Mouse (Mus musculus): ENCODE data around the gene Olfr642. TPM values are rescaled to one million over a fixed set of nuclear protein-coding genes. Genes with fewer than 3 reads are reported as not detected.

Olfr642 gene
- total RNA-seq (2021), result not detected
- long read RNA-seq, experiment 1, result 0 reads
- long read RNA-seq, experiment 2, result 0 reads

DNA sequence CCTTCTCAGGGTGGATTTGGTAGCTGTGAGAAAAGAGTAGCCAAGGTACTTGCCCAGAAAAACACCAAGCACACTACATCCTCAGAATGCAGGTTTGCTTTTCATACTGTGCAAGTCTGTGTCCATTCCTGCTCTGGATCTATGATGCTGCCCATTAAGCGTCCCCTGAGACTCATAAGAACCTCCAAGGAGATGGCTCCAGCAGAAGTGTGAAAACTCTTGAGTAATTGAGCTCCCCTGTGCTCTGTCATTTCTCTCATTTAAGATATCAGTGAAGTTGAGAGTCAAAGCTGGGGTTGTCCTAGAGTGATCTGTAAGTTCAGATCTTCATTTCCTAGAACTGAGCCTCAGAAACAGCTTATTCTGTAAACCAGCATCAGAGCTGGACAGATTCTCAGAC is at the start of gene Olfr642:
Gene Olfr642 (minus strand): TSS at position 101 of the 400 bp plus-strand sequence.
- no peak for DNase-seq (ENCODE audit: low spot score in 2 of 2)

DNA sequence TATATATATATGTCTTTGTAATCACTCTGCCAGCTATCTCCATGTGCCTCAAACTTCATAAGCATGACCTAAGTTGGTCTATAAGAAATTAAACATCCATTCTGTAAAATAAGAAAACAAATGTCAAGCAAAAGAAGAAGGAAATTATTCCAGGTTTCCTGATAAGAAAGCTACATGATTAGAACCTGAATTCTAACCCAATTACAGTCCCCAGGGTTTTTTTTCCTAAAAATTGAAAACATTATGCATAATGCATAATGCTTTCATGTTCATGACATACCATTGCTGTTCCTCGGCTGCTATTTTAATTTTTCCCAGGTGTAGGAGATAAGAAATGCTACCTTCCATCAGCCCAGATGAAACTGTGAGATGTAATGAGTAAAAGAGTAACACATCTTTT is 32.9 kb upstream of the Olfr642 start, which contains the start of gene Olfr645:
Gene Olfr645 (minus strand): TSS at position 101 of the 400 bp plus-strand sequence.
- no peak for DNase-seq (ENCODE audit: low spot score in 2 of 2)

DNA sequence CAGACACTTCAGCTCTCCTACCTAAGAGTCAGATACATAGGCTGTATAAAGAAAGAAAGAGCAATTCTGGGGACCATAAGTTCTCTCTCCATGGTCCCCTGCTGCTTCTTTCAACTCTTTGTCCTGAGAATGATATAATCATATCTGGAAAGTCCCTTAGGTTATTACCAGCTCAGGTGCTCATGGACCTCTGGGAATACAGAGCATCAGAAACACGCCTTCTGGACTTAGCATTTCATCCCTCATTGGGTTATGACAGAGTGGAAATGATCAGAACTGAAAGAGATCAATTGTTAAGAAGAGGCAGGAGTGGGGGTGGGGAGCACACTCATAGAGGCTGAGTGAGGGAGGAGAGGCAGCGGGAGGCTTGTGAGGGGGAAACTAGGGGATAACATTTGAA is 19.3 kb upstream of the Olfr642 start, which contains the start of gene Olfr644:
Gene Olfr644 (minus strand): TSS at position 101 of the 400 bp plus-strand sequence.
- DNase-seq (ENCODE audit: low spot score in 2 of 2), result no peak

GRCm38 (mm10) chr7:104061345-104061744 is 8.9 kb upstream of the Olfr642 start, which contains the start of gene 4930516K23Rik:
Gene 4930516K23Rik (minus strand): TSS chr7:104061445.
- DNase-seq (ENCODE audit: low spot score in 2 of 2), result no peak

- no peak for DNase-seq (ENCODE audit: low spot score in 2 of 2)
Observed at GRCm38 (mm10) chr7:104059215-104059614, 6.7 kb upstream of the Olfr642 start.

- no peak for DNase-seq (ENCODE audit: low spot score in 2 of 2)
Observed at GRCm38 (mm10) chr7:104050745-104051144, 1.7 kb downstream of the Olfr642 start.

DNA sequence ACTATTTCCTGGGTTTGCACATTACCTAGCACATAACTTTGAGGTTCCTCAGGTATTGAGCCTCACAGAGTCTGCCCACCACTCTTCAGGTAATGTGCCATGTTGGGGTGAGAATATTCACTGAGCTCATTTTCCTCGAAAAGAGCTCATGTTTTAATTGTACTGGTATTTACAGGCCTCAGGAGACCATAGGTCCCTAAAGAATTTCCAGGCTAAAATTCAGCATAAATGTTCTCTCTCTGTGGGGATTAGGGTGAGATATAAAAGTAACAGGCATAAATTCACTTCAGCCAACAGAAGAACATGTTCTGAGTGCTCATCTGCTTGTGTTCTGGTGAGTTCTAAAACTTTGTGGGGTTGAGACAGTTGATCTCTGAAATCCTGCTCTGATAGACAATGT is 17.3 kb downstream of the Olfr642 start, which contains the start of gene Olfr641:
Gene Olfr641 (plus strand): TSS at position 301 of the 400 bp plus-strand sequence.
- no peak for DNase-seq (ENCODE audit: low spot score in 2 of 2)

DNA sequence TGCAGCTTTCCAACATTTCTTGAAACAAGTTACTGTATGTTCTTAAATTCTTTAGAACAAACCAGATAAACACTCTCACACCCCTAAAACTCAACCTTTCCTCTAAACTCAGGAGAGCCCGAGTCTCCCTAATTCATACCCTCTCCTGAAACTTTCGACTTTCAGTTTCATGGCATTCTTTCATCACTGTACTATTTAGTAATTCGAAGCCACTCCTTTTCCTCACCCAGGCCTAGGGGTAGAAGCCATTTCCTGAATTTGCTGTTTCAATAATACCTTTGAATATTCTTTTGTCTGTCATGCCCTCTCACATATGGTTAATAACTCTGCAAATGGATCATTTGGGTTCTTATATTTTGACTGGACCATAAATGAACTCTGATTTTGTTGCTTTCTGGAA is 25.5 kb downstream of the Olfr642 start:
- DNase-seq (ENCODE audit: low spot score in 2 of 2), result no peak

DNA sequence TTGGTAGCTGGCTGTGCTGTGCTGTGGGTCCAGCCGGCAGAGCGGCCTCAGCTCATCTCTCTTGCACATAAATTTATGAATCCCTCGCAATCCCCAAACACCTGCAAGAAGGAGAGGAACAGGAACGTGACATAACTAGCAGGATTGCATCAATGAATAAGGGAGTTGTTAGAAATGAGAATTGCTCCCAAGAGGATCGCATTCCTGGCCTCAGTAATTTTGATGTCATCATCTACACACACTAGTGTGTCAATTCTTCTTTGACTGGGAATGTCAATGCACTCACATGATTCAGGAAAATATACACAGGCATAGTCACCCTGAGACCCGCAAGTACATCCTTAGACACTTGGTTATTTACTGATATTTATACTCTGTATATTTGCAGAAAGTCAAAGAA is 27.0 kb downstream of the Olfr642 start, which contains the start of gene Olfr640:
Gene Olfr640 (minus strand): TSS at position 101 of the 400 bp plus-strand sequence.
- DNase-seq (ENCODE audit: low spot score in 2 of 2), result no peak

- DNase-seq (ENCODE audit: low spot score in 2 of 2), result no peak
Observed at GRCm38 (mm10) chr7:104021651-104022050, 30.8 kb downstream of the Olfr642 start.

GRCm38 (mm10) chr7:104018953-104019352 is 33.5 kb downstream of the Olfr642 start:
- DNase-seq (ENCODE audit: low spot score in 2 of 2), result no peak

DNA sequence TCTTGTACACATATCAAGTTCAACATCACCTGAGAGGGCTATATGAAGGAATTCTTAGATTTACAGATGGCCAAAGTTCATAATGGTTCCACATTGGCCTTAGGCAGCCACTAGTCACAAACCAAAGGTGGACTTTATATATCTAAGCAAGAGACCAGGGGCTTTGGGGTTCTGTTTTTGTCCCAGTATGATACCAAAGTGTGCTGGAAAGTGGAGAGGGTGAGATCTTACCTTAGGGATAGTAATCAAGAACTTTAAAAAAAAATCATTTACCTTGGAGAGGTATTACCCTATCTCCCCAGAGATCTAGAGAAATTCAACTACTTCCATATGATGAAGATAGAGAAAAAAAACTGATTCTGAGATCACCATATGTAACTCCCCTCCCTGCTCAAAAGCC is 35.3 kb downstream of the Olfr642 start, which contains the start of gene Olfr639:
Gene Olfr639 (minus strand): TSS at position 101 of the 400 bp plus-strand sequence.
- DNase-seq (ENCODE audit: low spot score in 2 of 2), result no peak

- DNase-seq (ENCODE audit: low spot score in 2 of 2), result no peak
Observed at GRCm38 (mm10) chr7:103999124-103999523, 53.3 kb downstream of the Olfr642 start.

- no peak for DNase-seq (ENCODE audit: low spot score in 2 of 2)
Observed at GRCm38 (mm10) chr7:103998446-103998845, 54.0 kb downstream of the Olfr642 start, which contains the start of gene Olfr638. Gene Olfr638 (plus strand): TSS chr7:103998746.

Other genes starting within 250 kb of the Olfr642 start
- gene Hbb-bt, start 238.7 kb downstream of the Olfr642 start, total RNA-seq (2021), result 10 to 100 TPM; 62.8 to 81.8 TPM
- gene Hbb-bs, start 224.6 kb downstream of the Olfr642 start, total RNA-seq (2021), result 100 to 1,000 TPM; 289 to 541 TPM
- gene Hbb-bh2, start 212.1 kb downstream of the Olfr642 start, total RNA-seq (2021), result not detected
- not detected for gene Hbb-bh1, start 209.5 kb downstream of the Olfr642 start, total RNA-seq (2021)
- gene Hbb-y, start 199.4 kb downstream of the Olfr642 start, total RNA-seq (2021), result not detected
- gene Olfr66, start 166.4 kb downstream of the Olfr642 start, total RNA-seq (2021), result not detected
- not detected for gene Olfr64, start 158.2 kb downstream of the Olfr642 start, total RNA-seq (2021)
- gene Olfr65, start 149.2 kb downstream of the Olfr642 start, total RNA-seq (2021), result not detected
- not detected for gene Olfr631, start 123.8 kb downstream of the Olfr642 start, total RNA-seq (2021)
- not detected for gene Olfr632, start 118.3 kb downstream of the Olfr642 start, total RNA-seq (2021)
- gene Olfr633, start 108.2 kb downstream of the Olfr642 start, total RNA-seq (2021), result not detected
- under 1 TPM in 1 of 2 experiments, not detected in 1; 0.03 TPM for gene Olfr635, start 81.5 kb downstream of the Olfr642 start, total RNA-seq (2021)
- gene Olfr638, start 53.9 kb downstream of the Olfr642 start, total RNA-seq (2021), result not detected
- gene Olfr639, start 35.4 kb downstream of the Olfr642 start, total RNA-seq (2021), result under 1 TPM; 0.03 to 0.05 TPM
- not detected for gene Olfr640, start 27.1 kb downstream of the Olfr642 start, total RNA-seq (2021)
- not detected for gene Olfr641, start 17.2 kb downstream of the Olfr642 start, total RNA-seq (2021)
- not detected for gene 4930516K23Rik, start 8.8 kb upstream of the Olfr642 start, total RNA-seq (2021)
- gene Olfr644, start 19.2 kb upstream of the Olfr642 start, total RNA-seq (2021), result not detected
- gene Olfr645, start 32.8 kb upstream of the Olfr642 start, total RNA-seq (2021), result not detected
- gene Olfr646, start 52.2 kb upstream of the Olfr642 start, total RNA-seq (2021), result not detected
- gene Ubqln5, start 77.2 kb upstream of the Olfr642 start, total RNA-seq (2021), result not detected
- not detected for gene Olfr643, start 84.7 kb upstream of the Olfr642 start, total RNA-seq (2021)
- not detected for gene Ubqln3, start 90.6 kb upstream of the Olfr642 start, total RNA-seq (2021)
- gene Ubqlnl, start 97.9 kb upstream of the Olfr642 start, total RNA-seq (2021), result not detected
- not detected for gene Olfm5, start 112.2 kb upstream of the Olfr642 start, total RNA-seq (2021)
- gene Olfr648, start 130.7 kb upstream of the Olfr642 start, total RNA-seq (2021), result not detected
- not detected for gene Olfr649, start 143.3 kb upstream of the Olfr642 start, total RNA-seq (2021)
- gene Trim6, start 166.1 kb upstream of the Olfr642 start, total RNA-seq (2021), result 1 to 10 TPM in 1 of 2 experiments, under 1 TPM in 1; 0.57 to 1.3 TPM
- 1 to 10 TPM; 1.8 to 2.0 TPM for gene Trim34a, start 191.8 kb upstream of the Olfr642 start, total RNA-seq (2021)
- 1 to 10 TPM in 1 of 2 experiments, under 1 TPM in 1; 0.98 to 1.5 TPM for gene Trim5, start 235.4 kb upstream of the Olfr642 start, total RNA-seq (2021)